In the genomic region with DNA sequence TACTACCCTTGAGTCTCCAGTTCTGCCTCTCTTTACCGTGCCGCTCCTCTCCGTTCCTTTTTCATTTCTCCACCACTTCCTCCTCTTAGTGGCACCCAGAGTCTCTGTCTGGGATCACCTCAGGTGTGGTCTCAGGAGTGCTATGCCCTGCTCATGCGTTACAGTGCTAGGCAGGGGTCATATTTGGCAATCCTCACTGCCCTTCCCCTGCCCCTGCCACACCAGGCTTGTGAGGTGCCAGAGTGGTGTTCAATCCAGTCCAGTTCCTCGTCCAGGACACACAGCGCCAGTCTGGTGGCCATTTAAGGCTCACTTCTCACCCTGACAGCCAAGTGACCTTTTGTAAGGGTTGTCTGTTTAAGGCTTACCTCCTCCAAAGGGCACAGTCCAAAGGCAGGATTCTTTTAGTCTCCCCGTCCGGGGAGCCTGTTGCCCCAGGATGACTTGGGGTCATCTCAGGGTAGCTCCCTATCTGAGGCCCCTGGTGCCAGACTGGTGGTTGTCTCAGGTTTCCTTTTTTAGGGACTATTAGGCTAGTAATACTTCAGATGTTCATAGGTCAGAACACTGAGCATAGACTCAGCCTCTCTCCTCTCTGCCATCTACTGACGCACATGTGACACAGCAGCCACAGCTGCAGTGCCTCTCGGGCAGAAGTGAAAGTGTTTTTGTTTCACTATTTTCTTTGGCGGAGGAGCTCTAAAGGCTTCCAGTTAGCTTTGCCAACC, we compare ENCODE assay signal across 8 mouse cellular contexts. TPM values are rescaled to one million over a fixed set of nuclear protein-coding genes. Genes with fewer than 3 reads are reported as not detected.
DNase-seq lines count a peak whose midpoint lies in the region; ATAC-seq and TF ChIP-seq lines count a peak whose summit lies in the region.

No protein-coding gene starts in this region.

- H3K4me2 ChIP-seq in intestine, embryonic 15.5 days (replicated peaks): peak overlapping the region; percentile 31; the same call in 1 of the 2 replicates

- H3K9ac ChIP-seq in intestine, embryonic 15.5 days: no peak overlapping the region

- TF ChIP-seq CTCF in bone marrow macrophage, adult 2 months (IDR thresholded peaks at IDR 0.05; ENCODE audit: low read depth, low read length): no peak

- 0 out of 2 replicates have a peak, but pooled peaks cover 2% of the 10 kb centered on the region for H3K4me1 ChIP-seq in bone marrow macrophage, adult 2 months (ENCODE audit: control insufficient read depth, insufficient read depth, low read length)
- no peaks in the 10 kb centered on the region for H3K4me1 ChIP-seq in intestine, embryonic 15.5 days (replicated peaks)
- peaks cover 16% of the 10 kb centered on the region for H3K4me1 ChIP-seq in megakaryocyte, embryonic 14.5 days

- H3K27ac ChIP-seq in bone marrow macrophage, adult 2 months (ENCODE audit: insufficient read depth, low read depth, low read length): no peak overlapping the region
- no peak overlapping the region for H3K27ac ChIP-seq in intestine, embryonic 15.5 days

- H3K9me3 ChIP-seq in intestine, embryonic 15.5 days: no peaks in the 10 kb centered on the region
- H3K9me3 ChIP-seq in megakaryocyte, embryonic 14.5 days: no peaks in the 10 kb centered on the region

- no peak for TF ChIP-seq POLR2A in bone marrow macrophage, adult 2 months (IDR thresholded peaks at IDR 0.05; ENCODE audit: borderline replicate concordance, low read depth, low read length)

- no peaks in the 10 kb centered on the region for H3K36me3 ChIP-seq in intestine, embryonic 15.5 days
- H3K36me3 ChIP-seq in megakaryocyte, embryonic 14.5 days (replicated peaks; ENCODE audit: low read length): no peaks in the 10 kb centered on the region

- ATAC-seq in intestine, embryonic 15.5 days: peak; percentile 87

- peak overlapping the region; percentile 47 for H3K4me3 ChIP-seq in bone marrow macrophage, adult 2 months (ENCODE audit: insufficient read depth, low read length)
- peak overlapping the region; percentile 11; the same call in 1 of the 2 replicates for H3K4me3 ChIP-seq in intestine, embryonic 15.5 days (replicated peaks)
- H3K4me3 ChIP-seq in megakaryocyte, embryonic 14.5 days (replicated peaks): peak overlapping the region; percentile 90

- H3K27me3 ChIP-seq in intestine, embryonic 15.5 days (replicated peaks): no peaks in the 10 kb centered on the region
- no peaks in the 10 kb centered on the region for H3K27me3 ChIP-seq in megakaryocyte, embryonic 14.5 days (replicated peaks)

- intact Hi-C loops in left cerebral cortex, postnatal 25 days (cut with DNase I): no loop called here

- peak; percentile 4 to 8 for DNase-seq in cerebellum, postnatal 14 days
- no peak for DNase-seq in cerebellum, adult 11 months
- peak; percentile 6 for DNase-seq in gastrocnemius, postnatal 25 days
- DNase-seq in left cerebral cortex, postnatal 25 days (ENCODE audit: low spot score in 2 of 2): peak; percentile 2 to 17
- no peak for DNase-seq in spleen, postnatal 36 days (ENCODE audit: low spot score in 2 of 2)

- 69% methylated on average over 11 of the region's 11 CpGs for WGBS in intestine, embryonic 15.5 days

RNA-seq across cellular contexts. Expression of gene Hyal5, which starts 36.5 kb away (rescaled TPM):
- not detected in 2 replicates for polyA plus RNA-seq in bone marrow macrophage, adult 2 months (2012; ENCODE audit: insufficient read depth, insufficient read length, missing spikeins)
- total RNA-seq in gastrocnemius, postnatal 25 days (2021): not detected
- 6.3 and 9.1 TPM in 2 replicates for polyA plus RNA-seq in intestine, embryonic 15.5 days (2015; fragmentation: Nextera tagmentation; extraction: Ambion mirVana)
- not detected for total RNA-seq in left cerebral cortex, postnatal 25 days (2021)
- polyA plus RNA-seq in megakaryocyte, embryonic 14.5 days (2012; ENCODE audit: insufficient read depth, low replicate concordance): not detected in 2 replicates

Comparison
In these comparisons a context has a peak if more than half of its experiments do, and no peak if none do; other contexts are left out.
1. DNase-seq: peak in cerebellum, postnatal 14 days (2 of 2), gastrocnemius, postnatal 25 days (single experiment) and left cerebral cortex, postnatal 25 days (2 of 2); none in cerebellum, adult 11 months (single experiment) and spleen, postnatal 36 days (0 of 2).
2. H3K4me3 ChIP-seq: peak in every context shown above with its lines; median percentile 90 in megakaryocyte, embryonic 14.5 days; 47 in bone marrow macrophage, adult 2 months; 11 in intestine, embryonic 15.5 days.